Mouse (Mus musculus): ENCODE data around the gene Slc2a4. TPM values are rescaled to one million over a fixed set of nuclear protein-coding genes. Genes with fewer than 3 reads are reported as not detected.

Gene Slc2a4
- total RNA-seq, 1 experiment from 2014 or later: 0.78 TPM

DNA sequence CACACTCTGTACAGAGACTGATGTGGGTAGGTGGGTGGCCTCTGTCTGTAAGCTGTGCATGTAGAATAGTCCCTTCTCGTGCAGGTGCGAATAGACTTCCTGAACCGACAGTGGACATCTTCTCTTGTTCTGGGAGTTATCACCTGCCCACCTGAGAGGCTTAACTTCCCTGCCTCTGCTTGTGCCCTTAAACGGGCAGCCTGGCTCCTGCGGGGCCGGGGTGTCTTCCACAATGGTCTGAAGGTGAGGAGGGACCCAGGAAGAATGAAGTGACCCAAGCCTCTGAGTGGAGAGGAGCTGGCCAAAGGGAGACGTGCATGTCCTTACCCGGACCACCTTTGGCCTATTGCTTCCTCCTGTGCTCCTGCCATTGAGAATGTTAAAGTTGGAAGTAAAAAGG is 37.8 kb downstream of the Slc2a4 start:
- ATAC-seq (replicated peaks; ENCODE audit: low read depth, poor library complexity, severe bottlenecking): no peak

DNA sequence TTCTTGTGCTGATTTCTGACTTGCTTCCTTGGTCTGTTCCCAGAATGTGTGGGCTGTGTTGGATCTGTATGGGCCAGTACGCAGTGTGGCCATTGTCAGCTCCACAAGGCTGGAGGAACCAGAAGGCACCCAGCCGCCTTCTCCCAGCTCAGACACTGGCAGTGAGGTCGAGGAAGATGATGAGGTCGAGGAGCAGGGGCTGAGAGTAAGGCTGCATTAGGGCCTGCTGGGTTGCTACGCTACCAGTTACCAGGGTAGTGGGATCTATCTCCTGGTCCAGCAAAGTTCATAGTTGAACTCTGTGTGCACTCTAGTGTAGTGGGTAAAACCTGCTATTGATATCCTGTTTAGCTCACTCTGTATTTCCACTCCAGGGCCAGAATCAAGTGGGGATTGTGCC is 38.8 kb downstream of the Slc2a4 start:
- no peak for ATAC-seq (replicated peaks; ENCODE audit: low read depth, poor library complexity, severe bottlenecking)

DNA sequence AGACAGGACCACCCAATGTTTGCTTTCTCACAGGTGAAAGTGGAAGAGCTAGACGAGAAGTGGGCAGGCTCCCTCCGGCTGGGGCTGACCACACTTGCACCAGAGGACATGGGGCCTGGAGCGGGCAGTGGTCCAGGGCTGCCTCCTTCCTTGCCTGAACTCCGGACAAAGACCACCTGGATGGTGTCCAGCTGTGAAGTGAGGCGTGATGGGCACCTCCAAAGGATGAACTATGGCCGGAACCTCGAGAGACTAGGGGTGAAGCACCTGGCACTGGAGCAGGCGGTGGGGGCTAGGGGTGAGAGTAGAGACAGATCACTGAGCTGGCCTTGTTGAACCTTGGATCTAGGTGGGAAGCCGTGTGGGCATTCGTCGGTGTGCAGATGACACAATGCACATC is 39.3 kb downstream of the Slc2a4 start:
- no peak for ATAC-seq (replicated peaks; ENCODE audit: low read depth, poor library complexity, severe bottlenecking)

DNA sequence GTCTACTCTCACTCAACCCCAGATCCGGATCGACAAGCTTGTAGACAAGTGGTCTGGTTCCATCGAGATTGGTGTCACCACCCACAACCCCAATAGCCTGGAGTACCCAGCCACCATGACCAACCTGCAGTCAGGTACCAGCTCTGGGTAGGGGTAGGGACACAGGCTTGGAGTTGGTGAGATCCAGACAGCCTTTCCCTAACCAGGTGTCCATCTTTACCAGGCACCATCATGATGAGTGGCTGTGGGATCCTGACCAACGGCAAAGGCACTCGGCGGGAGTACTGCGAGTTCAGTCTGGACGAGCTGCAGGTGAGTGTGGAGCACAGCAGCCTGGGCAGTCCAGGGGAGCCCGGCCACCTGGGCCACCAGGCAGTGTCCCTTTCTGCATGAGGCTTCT is 43.7 kb downstream of the Slc2a4 start:
- no peak for ATAC-seq (replicated peaks; ENCODE audit: low read depth, poor library complexity, severe bottlenecking)

DNA sequence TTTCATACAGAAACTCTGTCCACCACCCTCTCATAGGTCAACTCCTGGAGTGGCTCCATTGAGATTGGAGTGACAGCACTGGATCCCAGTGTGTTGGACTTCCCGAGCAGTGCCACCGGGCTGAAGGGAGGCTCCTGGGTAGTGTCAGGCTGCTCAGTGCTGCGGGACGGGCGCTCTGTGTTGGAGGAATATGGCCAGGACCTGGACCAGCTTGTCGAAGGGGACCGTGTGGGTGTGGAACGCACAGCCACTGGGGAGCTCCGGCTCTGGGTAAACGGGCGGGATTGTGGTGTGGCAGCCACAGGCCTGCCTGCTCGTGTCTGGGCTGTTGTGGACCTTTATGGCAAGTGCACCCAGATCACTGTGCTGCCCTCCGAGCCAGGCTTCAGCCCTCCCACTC is 45.0 kb downstream of the Slc2a4 start:
- no peak for ATAC-seq (replicated peaks; ENCODE audit: low read depth, poor library complexity, severe bottlenecking)

DNA sequence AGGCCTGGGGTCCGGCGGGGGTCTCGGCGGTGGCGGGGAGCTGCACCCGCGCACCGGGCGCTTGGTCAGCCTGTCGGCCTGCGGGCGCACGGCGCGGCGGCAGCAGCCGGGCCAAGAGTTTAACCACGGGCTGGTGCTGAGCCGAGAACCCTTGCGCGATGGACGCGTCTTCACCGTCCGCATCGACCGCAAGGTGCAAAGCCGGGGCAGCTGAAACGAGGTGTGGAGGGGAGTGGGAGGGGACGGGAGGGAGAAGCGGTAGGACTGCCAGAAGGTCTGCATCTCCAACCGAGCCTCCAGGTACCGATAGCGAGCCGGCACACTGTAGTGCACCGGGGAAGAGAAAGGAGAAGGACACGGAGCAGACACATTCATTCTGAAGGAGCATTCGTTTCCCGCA is 46.0 kb downstream of the Slc2a4 start:
- ATAC-seq (replicated peaks; ENCODE audit: low read depth, poor library complexity, severe bottlenecking): no peak

DNA sequence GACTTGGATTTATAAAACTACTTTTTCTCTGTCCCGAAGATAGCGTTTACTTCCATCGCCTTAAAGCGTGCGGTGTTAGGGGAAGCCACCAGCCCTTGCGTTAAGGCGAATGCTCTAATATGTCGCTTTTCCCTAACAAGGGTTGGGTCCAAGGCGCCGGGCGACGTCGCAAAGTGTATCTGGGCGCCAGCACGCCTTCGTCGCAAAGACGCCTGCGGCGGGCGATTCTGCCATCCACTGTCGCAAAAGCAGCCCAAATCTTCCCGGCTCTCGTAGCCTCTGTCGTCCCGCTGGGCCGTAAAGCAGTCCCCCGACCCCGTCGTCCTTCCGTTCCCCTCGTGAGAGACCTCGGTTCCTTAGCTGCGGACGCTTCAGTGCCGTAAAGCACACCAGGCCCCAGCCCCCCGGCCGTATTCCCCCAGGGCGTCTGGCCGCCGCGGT is 46.6 kb downstream of the Slc2a4 start:
- peak; percentile 85 for ATAC-seq (replicated peaks; ENCODE audit: low read depth, poor library complexity, severe bottlenecking)

DNA sequence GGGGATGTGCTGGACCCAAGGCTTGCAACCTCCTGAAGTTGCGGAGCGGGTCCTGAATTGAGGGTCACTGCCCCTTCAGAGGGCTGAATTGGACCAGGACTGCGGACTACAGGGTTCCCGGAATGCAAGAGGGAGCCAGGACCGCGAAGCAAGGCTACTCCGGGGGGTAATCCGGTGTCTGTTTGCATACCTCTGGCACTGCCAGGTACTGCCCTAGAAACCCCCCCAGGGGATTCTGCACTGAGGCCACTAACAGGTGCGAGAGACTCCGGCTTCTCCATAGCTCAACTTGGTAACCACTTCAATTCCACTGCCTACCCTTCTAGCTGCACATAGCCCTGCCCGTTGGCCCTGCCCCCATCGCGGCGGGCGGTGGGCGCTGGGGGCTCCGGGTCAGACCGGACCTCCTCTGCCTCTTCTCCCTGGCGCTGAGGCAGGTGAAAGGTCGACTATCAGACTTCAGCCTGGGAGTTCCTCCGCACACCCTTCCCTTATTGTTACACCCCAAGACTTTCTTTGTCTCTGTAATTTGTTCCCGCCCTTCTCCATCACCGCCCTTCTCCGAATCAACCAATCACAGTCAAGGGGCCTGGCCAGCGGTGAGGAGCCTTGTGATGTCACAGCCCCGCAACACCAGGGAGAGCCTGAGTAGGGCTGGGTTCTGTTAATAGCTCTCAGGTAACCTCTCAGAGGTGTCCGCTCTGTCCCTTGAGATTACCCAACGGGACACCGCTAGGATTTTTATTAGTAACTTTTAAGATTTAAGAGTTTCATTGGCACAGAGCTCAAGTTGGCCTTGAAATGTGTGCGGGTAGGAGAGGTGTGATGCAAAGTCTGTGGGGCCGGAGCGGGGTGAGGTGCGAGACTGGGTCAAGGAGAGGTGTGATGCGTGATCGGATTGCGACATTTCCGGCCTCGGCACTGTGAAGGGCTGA is 47.2 kb downstream of the Slc2a4 start, which contains the start of the genes 2810408A11Rik and Neurl4:
TSS of gene 2810408A11Rik (minus strand) at position 517 of the 935 bp plus-strand sequence.
TSS of gene Neurl4 (plus strand) at position 602 of the 935 bp plus-strand sequence.
- ATAC-seq (replicated peaks; ENCODE audit: low read depth, poor library complexity, severe bottlenecking): peak; percentile 82

DNA sequence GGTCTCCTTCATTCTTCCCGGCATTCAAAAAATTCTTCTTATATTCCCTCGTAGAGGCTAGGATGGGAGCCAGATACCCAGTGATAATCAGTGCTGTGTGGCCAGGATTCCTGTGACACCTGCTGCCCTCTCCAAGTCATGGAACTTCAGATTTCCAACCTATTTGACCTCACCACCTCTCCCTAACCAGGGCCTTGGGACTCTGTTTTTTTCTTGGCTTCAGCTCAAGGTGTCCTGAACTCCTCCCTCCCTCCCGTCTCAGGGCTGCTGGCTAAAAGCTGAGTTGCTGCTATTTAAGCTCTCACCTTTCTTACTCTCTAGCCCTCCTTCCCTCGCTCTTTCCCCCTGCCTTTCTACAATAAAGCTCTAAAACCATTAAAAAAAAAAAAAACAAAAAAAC is 48.1 kb downstream of the Slc2a4 start:
- ATAC-seq (replicated peaks; ENCODE audit: low read depth, poor library complexity, severe bottlenecking): no peak

DNA sequence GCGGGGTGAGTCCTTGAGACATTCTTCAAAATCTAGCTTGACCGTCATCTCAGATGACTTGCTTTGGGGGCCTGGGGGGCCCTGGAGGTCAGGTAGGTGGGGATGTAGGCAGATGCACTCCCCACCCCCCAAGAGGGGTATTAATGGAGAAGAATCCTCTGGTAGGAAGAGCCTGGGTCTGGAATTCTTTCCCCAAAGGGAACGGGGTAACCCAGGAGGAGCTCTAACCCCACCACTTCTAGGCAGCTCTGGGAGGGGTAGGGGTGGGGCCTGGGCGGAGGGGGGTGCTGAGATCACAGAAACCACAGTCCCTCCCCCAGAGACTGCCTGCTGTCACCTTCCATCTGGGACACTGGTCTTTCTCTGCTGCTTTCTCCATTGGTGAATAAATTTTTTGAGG is 52.7 kb downstream of the Slc2a4 start, which contains the start of gene Acap1:
TSS of gene Acap1 (minus strand) at position 249 of the 400 bp plus-strand sequence.
- peak; percentile 68 for ATAC-seq (replicated peaks; ENCODE audit: low read depth, poor library complexity, severe bottlenecking)

DNA sequence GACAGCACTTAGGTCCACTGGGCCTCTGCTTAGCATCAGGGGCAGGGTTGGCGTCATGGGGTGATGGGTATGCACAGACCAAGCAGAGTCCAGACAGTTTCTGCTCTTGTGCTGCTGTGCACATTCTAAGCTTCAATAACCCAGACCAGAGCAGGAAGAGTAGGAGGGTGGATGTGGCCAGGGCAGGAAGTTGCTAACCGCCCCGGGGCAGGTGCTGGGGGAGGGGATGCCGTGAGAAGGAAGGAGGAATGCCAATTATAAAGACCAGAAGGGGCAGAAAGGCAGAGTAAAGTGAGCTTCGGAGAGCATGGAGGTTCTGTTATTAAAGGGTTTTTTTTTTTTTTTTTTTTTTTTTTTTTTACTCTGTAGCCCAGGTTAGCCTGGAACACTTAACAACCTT is 53.3 kb downstream of the Slc2a4 start:
- peak; percentile 84 for ATAC-seq (replicated peaks; ENCODE audit: low read depth, poor library complexity, severe bottlenecking)

Other genes with a start within 250 kb of the Slc2a4 start
- gene Polr2a, start 189.6 kb downstream of the Slc2a4 start, total RNA-seq (2017): 59.3 and 132 TPM in 2 replicates
- gene Slc35g3, start 186.2 kb downstream of the Slc2a4 start, total RNA-seq (2017): not detected in 2 replicates
- gene Zbtb4, start 182.3 kb downstream of the Slc2a4 start, total RNA-seq (2017): 2.2 and 2.6 TPM in 2 replicates
- 0.27 and 1.5 TPM in 2 replicates for gene Chrnb1, start 152.2 kb downstream of the Slc2a4 start, total RNA-seq (2017)
- gene Fgf11, start 146.3 kb downstream of the Slc2a4 start, total RNA-seq (2017): 2.5 TPM in 1 of 2 replicates, not detected in the other
- gene Tmem102, start 142.6 kb downstream of the Slc2a4 start, total RNA-seq (2017): not detected in 2 replicates
- not detected in 2 replicates for gene Gm39566, start 132.9 kb downstream of the Slc2a4 start, total RNA-seq (2017)
- gene Spem2, start 129.7 kb downstream of the Slc2a4 start, total RNA-seq (2017): not detected in 2 replicates
- gene Spem1, start 126.0 kb downstream of the Slc2a4 start, total RNA-seq (2017): not detected in 2 replicates
- 6.5 and 8.6 TPM in 2 replicates for gene Nlgn2, start 110.4 kb downstream of the Slc2a4 start, total RNA-seq (2017)
- gene Tmem256, start 109.7 kb downstream of the Slc2a4 start, total RNA-seq (2017): 245 and 258 TPM in 2 replicates
- 24.6 and 31.0 TPM in 2 replicates for gene Plscr3, start 101.8 kb downstream of the Slc2a4 start, total RNA-seq (2017)
- not detected in 2 replicates for gene Tnk1, start 89.5 kb downstream of the Slc2a4 start, total RNA-seq (2017)
- gene Tmem95, start 70.2 kb downstream of the Slc2a4 start, total RNA-seq (2017): not detected in 2 replicates
- gene Kctd11, start 66.8 kb downstream of the Slc2a4 start, total RNA-seq (2017): 0.39 and 0.50 TPM in 2 replicates
- gene Acap1, start 52.6 kb downstream of the Slc2a4 start, total RNA-seq (2017): 73.1 and 81.7 TPM in 2 replicates
- 5.5 and 5.9 TPM in 2 replicates for gene 2810408A11Rik, start 47.2 kb downstream of the Slc2a4 start, total RNA-seq (2017)
- 26.9 and 32.3 TPM in 2 replicates for gene Neurl4, start 47.1 kb downstream of the Slc2a4 start, total RNA-seq (2017)
- gene Gps2, start 34.3 kb downstream of the Slc2a4 start, total RNA-seq (2017): 42.0 and 78.8 TPM in 2 replicates
- gene Eif5a, start 26.2 kb downstream of the Slc2a4 start, total RNA-seq (2017): 854 and 864 TPM in 2 replicates
- gene Ybx2, start 12.4 kb downstream of the Slc2a4 start, total RNA-seq (2017): not detected in 2 replicates
- gene Cldn7, start 16.6 kb upstream of the Slc2a4 start, total RNA-seq (2017): not detected in 2 replicates
- 22.1 and 47.1 TPM in 2 replicates for gene Ctdnep1, start 33.0 kb upstream of the Slc2a4 start, total RNA-seq (2017)
- 41.2 and 47.0 TPM in 2 replicates for gene Elp5, start 34.3 kb upstream of the Slc2a4 start, total RNA-seq (2017)
- gene Gabarap, start 43.0 kb upstream of the Slc2a4 start, total RNA-seq (2017): 163 and 255 TPM in 2 replicates
- 40.9 and 59.2 TPM in 2 replicates for gene Phf23, start 47.6 kb upstream of the Slc2a4 start, total RNA-seq (2017)
- gene Dvl2, start 52.4 kb upstream of the Slc2a4 start, total RNA-seq (2017): 12.6 and 13.1 TPM in 2 replicates
- gene Acadvl, start 67.2 kb upstream of the Slc2a4 start, total RNA-seq (2017): 43.7 and 46.0 TPM in 2 replicates
- gene Dlg4, start 68.8 kb upstream of the Slc2a4 start, total RNA-seq (2017): 3.0 and 5.2 TPM in 2 replicates
- 0.82 TPM in 1 of 2 replicates, not detected in the other for gene Asgr1, start 105.9 kb upstream of the Slc2a4 start, total RNA-seq (2017)
- gene Asgr2, start 144.5 kb upstream of the Slc2a4 start, total RNA-seq (2017): not detected in 2 replicates
- gene Mgl2, start 182.1 kb upstream of the Slc2a4 start, total RNA-seq (2017): 1.1 and 1.5 TPM in 2 replicates
- gene Clec10a, start 208.0 kb upstream of the Slc2a4 start, total RNA-seq (2017): 7.7 and 7.9 TPM in 2 replicates